Mouse (Mus musculus) liver, embryonic 15.5 days (tissue): ENCODE data around the gene Vdac1. TPM values are rescaled to one million over a fixed set of nuclear protein-coding genes. Genes with fewer than 3 reads are reported as not detected.

Experiments used
- ATAC-seq: fragments of 200-750 bp; cut with Nextera tagmentation; 2 replicates; pipeline ENCODE4 v1.8.0; 2017; ENCODE audit warnings: moderate number of reproducible peaks, mild to moderate bottlenecking, moderate library complexity; ENCODE audit not compliant: insufficient read depth
- H3K27ac ChIP-seq: fragments of 300-500 bp; sonication (generic); replicated peaks from 2 replicates; pipeline ENCODE4 v1.5.1; 2015; ENCODE audit warnings: mild to moderate bottlenecking, inconsistent platforms
- H3K27me3 ChIP-seq: fragments of 300-500 bp; sonication (generic); 2 replicates; pipeline ENCODE4 v1.6.1; 2015; ENCODE audit warnings: mild to moderate bottlenecking, inconsistent platforms
- H3K36me3 ChIP-seq: fragments of 300-500 bp; sonication (generic); replicated peaks from 2 replicates; pipeline ENCODE4 v1.6.1; 2015; ENCODE audit warnings: moderate library complexity, mild to moderate bottlenecking, inconsistent platforms
- H3K4me1 ChIP-seq: fragments of 300-500 bp; sonication (generic); replicated peaks from 2 replicates; pipeline ENCODE4 v1.6.1; 2015; ENCODE audit warnings: inconsistent platforms
- H3K4me2 ChIP-seq: fragments of 300-500 bp; sonication (generic); 2 replicates; pipeline ENCODE4 v1.6.1; 2015; ENCODE audit warnings: moderate library complexity, mild to moderate bottlenecking, inconsistent platforms
- H3K4me3 ChIP-seq: fragments of 300-500 bp; sonication (generic); replicated peaks from 2 replicates; pipeline ENCODE4 v1.5.1; 2015; ENCODE audit warnings: mild to moderate bottlenecking, inconsistent platforms
- H3K9ac ChIP-seq: fragments of 300-500 bp; sonication (generic); 2 replicates; pipeline ENCODE4 v1.6.1; 2015; ENCODE audit warnings: moderate library complexity, mild to moderate bottlenecking, inconsistent platforms
- H3K9me3 ChIP-seq: fragments of 300-500 bp; sonication (generic); replicated peaks from 2 replicates; pipeline ENCODE4 v1.6.1; 2016; ENCODE audit warnings: inconsistent platforms
- WGBS: fragments of 180-500 bp; shearing (Covaris S2); methylation state at CpG from one replicate; pipeline ENCODE4 v1.1.7; 2015; ENCODE audit warnings: mixed read lengths; ENCODE audit not compliant: insufficient replicate concordance; 5-methylcytosine and 5-hydroxymethylcytosine counted together
- polyA plus RNA-seq: library from polyadenylated mRNA; unstranded; fragments of >200 nt; fragmentation: Nextera tagmentation; extraction: Ambion mirVana; gene quantifications from 2 replicates; pipeline ENCODE4 v1.2.1, GENCODE M21; 2015

The Vdac1 gene
- polyA plus RNA-seq, 1 experiment from 2014 or later = 119 TPM

DNA sequence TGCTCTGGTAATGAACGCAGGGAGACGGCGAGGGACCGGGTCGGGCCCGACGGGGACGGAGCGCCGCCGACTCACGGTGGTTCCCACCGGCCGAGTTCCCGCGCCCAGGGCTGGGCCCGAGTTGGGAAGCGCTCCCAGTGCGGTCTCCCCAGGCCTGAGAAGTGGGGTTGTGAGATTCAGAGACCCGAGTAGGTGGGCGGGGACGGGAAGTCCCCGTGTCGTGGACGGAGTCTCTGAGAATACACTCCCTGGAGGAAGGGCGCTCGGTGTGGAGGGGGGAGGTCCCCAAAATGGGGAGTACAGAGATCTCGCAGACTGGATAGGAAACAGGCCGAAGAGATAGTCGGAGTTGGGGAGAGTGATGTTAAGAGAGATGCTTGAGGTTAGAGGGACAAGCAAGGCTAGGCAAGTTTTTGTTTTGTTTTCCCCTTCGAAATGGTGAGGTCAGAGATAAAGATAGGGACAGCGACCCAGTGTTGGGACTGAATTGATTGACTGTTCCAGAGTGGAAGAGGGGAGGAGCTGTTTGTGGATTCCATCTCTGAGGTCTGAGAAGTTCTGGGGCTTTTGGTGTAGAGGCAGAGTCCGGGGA is 36.0 kb downstream of the Vdac1 start:
- no peaks in the 10 kb centered on the region for H3K9me3 ChIP-seq
- H3K4me1 ChIP-seq = peaks cover 49% of the 10 kb centered on the region
- peak overlapping the region; percentile 87 for H3K27ac ChIP-seq
- H3K9ac ChIP-seq = peak overlapping the region; percentile 92
- peak; percentile 71 for ATAC-seq
- 0 out of 2 replicates have a peak, but pooled peaks cover under 1% of the 10 kb centered on the region for H3K36me3 ChIP-seq
- H3K4me3 ChIP-seq = peak overlapping the region; percentile 97
- H3K4me2 ChIP-seq = peak overlapping the region; percentile 78
- 1% methylated on average over 33 of the region's 33 CpGs for WGBS
- no peaks in the 10 kb centered on the region for H3K27me3 ChIP-seq

DNA sequence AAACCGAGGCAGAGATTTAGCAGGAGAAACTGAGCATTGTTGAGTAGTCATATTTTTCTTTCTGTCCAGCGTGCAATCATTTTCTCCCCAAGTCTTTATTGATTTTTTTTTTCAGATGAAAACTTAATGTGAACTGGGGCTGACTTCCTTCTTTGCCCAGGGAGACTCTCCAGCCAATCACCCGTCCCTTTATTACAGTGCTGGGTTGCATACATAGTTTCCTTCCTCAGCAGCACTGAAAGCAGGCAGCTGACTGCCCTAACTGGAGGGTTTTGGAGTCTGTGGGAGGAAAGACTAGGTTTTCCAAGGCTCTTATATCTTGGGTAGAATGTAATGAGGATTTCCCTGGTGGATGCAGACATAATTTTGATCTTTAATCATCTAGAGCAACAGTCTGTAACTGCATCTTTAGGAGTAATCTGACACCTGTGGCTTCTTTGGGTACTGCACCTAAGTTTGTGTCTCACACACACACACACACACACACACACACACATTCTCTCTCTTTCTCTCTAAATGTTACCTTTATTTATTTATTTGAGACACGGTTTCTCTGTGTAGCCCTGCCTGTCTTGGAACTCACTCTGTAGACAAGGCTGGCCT is 36.8 kb downstream of the Vdac1 start:
- no peak for ATAC-seq
- Histone ChIP-seq H3K9ac (no peak overlapping the region; the same call in 1 of the 2 replicates), H3K27me3 (no peaks in the 10 kb centered on the region), H3K36me3 (no peaks in the 10 kb centered on the region), H3K4me3 (peak overlapping the region; percentile 97), H3K4me1 (peaks cover 54% of the 10 kb centered on the region), H3K4me2 (peak overlapping the region; percentile 78), H3K9me3 (no peaks in the 10 kb centered on the region), H3K27ac (no peak overlapping the region)
- WGBS = 65% methylated on average over 4 of the region's 4 CpGs

DNA sequence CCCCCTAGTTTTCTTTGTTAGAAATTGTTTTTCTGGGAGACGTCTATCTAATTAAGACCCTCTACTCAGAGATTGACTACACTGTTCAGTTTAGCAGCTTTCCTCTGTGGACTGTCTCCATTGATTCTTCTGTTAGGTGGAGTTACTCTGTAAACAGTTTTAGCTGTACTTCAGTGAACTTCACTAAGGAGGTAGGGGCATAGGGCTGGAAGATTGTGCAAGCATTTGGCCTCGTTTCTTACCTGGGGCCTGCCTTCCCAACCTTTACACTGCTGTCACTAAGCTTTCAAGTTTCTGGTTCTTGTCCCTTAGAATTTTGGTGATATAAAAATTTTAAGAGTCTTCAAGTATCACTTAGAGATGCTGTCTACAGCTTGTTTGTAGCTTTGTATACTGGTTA is 40.8 kb downstream of the Vdac1 start:
- H3K9ac ChIP-seq = no peak overlapping the region
- H3K4me3 ChIP-seq = no peak overlapping the region
- peaks cover 27% of the 10 kb centered on the region for H3K36me3 ChIP-seq
- no peaks in the 10 kb centered on the region for H3K9me3 ChIP-seq
- H3K4me1 ChIP-seq = peaks cover 40% of the 10 kb centered on the region
- H3K27me3 ChIP-seq = no peaks in the 10 kb centered on the region
- 56% methylated on average over 2 of the region's 2 CpGs for WGBS
- no peak for ATAC-seq
- no peak overlapping the region for H3K4me2 ChIP-seq
- H3K27ac ChIP-seq = no peak overlapping the region

DNA sequence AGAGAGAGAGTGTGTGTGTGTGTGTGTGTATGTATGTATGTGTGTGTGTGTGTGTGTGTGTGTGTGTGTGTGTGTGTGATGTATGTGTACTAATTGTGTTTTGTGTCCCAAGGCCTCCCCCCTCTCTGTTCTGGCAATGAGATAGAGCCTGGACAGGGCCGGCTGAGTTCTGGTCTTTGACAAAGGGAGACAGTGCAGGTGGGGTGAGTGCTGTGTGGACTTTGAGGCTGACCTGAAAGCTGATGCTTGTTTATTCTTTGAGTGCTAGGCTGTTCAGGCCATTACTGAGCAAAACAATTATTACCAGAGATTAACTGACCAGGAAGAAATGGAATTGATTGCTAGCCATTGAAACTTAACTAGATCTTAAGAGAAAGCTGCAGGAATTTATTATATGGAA is 41.9 kb downstream of the Vdac1 start:
- Histone ChIP-seq H3K9ac (no peak overlapping the region), H3K4me1 (peaks cover 32% of the 10 kb centered on the region), H3K27me3 (no peaks in the 10 kb centered on the region), H3K27ac (no peak overlapping the region), H3K36me3 (peaks cover 37% of the 10 kb centered on the region), H3K4me3 (no peak overlapping the region), H3K4me2 (no peak overlapping the region), H3K9me3 (no peaks in the 10 kb centered on the region)
- 57% methylated on average over 1 of the region's 1 CpGs for WGBS
- ATAC-seq = 0 out of 2 replicates have a peak, but pooled peaks have one; percentile 55

DNA sequence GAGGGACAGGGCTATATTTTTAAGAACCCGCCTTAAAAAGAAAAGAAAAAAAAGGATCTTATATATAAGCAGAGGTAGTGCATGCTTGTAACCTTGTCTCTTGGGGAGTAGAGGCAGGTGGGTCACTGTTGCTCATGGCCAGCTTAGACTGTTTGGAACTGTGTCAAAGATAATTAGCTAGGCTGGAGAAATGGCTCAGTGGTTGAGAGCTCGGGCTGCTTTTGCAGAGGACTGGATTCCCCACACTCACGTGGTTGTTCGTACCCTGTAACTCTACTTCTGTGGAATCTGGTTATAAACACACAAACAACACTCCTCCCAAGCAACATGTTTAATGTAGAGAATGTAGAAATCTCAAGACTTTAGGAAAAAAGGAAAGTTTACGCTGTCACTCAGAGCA is 43.5 kb downstream of the Vdac1 start:
- ATAC-seq = no peak
- Histone ChIP-seq H3K27ac (no peak overlapping the region), H3K4me2 (no peak overlapping the region), H3K9me3 (no peaks in the 10 kb centered on the region), H3K9ac (no peak overlapping the region), H3K4me1 (peaks cover 19% of the 10 kb centered on the region), H3K36me3 (peaks cover 51% of the 10 kb centered on the region), H3K4me3 (no peak overlapping the region), H3K27me3 (no peaks in the 10 kb centered on the region)
- 86% methylated on average over 5 of the region's 5 CpGs for WGBS

DNA sequence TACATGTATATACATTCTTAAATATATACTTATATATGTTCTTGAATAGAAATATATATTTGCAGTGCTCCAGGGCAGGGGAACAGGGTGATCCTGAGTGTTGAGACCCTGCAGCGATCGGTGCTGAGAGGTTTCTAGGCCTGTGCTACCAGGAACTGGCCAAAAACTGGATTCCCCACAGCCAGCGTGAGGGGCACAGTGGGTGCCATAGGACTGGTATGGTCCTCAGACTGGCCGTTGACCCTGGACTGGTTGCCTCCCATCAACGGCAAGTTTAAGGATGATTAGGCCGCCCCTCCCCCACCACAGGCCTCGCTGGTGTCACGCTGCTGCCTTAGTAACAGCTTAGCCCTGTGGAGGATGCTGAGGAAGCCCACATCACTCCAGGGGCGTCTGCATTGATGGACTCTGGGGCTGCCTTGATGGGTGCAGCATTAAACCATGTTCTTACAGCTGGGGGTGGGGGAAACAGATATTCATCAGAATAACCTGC is 44.6 kb downstream of the Vdac1 start:
- no peak overlapping the region for H3K9ac ChIP-seq
- H3K4me1 ChIP-seq = peaks cover 16% of the 10 kb centered on the region
- no peak overlapping the region for H3K27ac ChIP-seq
- H3K4me2 ChIP-seq = no peak overlapping the region
- ATAC-seq = no peak
- no peaks in the 10 kb centered on the region for H3K27me3 ChIP-seq
- WGBS = 78% methylated on average over 9 of the region's 9 CpGs
- no peak overlapping the region for H3K4me3 ChIP-seq
- H3K36me3 ChIP-seq = peaks cover 54% of the 10 kb centered on the region
- H3K9me3 ChIP-seq = no peaks in the 10 kb centered on the region

DNA sequence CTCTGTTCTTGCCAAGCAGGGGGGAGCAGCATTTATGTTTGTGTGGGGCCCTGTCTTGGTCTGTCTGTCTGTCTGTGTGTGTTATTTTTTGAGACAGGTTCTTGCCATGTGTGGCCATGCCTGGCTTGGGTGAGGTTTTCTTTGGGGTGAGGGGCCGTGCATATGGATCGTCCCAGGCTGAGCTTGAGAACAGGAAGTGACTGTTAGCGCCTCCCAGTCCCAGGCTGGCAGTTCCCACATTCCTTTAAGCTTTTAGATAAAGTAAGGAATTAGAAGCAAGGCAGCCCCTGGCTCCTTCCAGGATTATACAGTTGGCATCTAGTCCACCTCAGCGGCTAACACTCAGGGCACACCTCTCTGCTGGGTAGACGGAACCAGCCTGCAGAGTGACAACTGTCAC is 48.7 kb downstream of the Vdac1 start:
- no peak for ATAC-seq
- H3K4me3 ChIP-seq = no peak overlapping the region
- no peaks in the 10 kb centered on the region for H3K4me1 ChIP-seq
- H3K27ac ChIP-seq = no peak overlapping the region
- peaks cover 40% of the 10 kb centered on the region for H3K36me3 ChIP-seq
- no peaks in the 10 kb centered on the region for H3K27me3 ChIP-seq
- H3K4me2 ChIP-seq = no peak overlapping the region
- H3K9me3 ChIP-seq = no peaks in the 10 kb centered on the region
- 50% methylated on average over 5 of the region's 5 CpGs for WGBS
- no peak overlapping the region for H3K9ac ChIP-seq

DNA sequence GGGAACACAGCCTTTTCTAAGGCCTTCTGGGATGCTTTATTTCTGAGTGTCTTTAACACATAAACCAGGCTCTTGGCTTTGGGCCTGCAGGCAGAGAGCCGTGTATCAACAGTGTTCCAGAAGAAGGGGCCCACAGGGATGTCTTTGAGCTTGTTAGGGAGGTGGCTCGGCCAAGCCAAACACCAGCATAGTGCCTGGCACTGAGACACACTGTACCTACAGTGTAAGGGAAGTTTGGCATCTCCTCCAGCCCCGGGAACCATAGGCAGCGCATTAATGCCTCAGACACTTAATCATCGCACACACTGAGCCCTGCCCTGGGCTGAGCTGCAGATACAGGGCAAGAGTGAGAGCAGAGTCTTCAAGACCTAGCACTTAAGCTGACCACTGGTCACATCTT is 57.7 kb downstream of the Vdac1 start:
- H3K4me1 ChIP-seq = no peaks in the 10 kb centered on the region
- no peaks in the 10 kb centered on the region for H3K9me3 ChIP-seq
- 66% methylated on average over 5 of the region's 5 CpGs for WGBS
- no peak for ATAC-seq
- no peaks in the 10 kb centered on the region for H3K27me3 ChIP-seq
- no peak overlapping the region for H3K27ac ChIP-seq
- no peaks in the 10 kb centered on the region for H3K36me3 ChIP-seq
- no peak overlapping the region for H3K4me3 ChIP-seq
- H3K9ac ChIP-seq = no peak overlapping the region
- no peak overlapping the region for H3K4me2 ChIP-seq

DNA sequence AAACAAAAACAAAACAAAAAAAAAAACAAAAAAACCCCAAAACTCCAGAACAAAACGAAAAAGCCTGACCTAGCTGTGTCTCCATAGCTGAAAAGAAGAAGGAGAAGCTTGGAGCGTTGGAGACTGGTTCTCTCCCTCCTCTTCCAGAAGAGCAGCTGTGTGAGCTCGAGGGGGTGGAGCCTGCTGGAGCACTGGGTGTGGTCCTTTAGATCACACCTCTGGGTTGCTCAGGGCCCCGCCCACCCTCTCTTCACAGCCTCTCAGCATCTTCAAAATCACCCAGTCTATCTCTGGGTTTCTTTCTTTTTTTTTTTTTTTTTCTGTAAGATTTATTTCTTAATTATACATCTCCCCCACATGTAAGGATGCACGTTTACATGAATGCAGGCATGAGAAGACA is 58.6 kb downstream of the Vdac1 start:
- no peak overlapping the region for H3K4me3 ChIP-seq
- no peaks in the 10 kb centered on the region for H3K36me3 ChIP-seq
- no peaks in the 10 kb centered on the region for H3K4me1 ChIP-seq
- no peak overlapping the region for H3K4me2 ChIP-seq
- no peak overlapping the region for H3K27ac ChIP-seq
- no peaks in the 10 kb centered on the region for H3K27me3 ChIP-seq
- WGBS = 35% methylated on average over 5 of the region's 5 CpGs
- H3K9me3 ChIP-seq = no peaks in the 10 kb centered on the region
- no peak for ATAC-seq
- no peak overlapping the region for H3K9ac ChIP-seq

DNA sequence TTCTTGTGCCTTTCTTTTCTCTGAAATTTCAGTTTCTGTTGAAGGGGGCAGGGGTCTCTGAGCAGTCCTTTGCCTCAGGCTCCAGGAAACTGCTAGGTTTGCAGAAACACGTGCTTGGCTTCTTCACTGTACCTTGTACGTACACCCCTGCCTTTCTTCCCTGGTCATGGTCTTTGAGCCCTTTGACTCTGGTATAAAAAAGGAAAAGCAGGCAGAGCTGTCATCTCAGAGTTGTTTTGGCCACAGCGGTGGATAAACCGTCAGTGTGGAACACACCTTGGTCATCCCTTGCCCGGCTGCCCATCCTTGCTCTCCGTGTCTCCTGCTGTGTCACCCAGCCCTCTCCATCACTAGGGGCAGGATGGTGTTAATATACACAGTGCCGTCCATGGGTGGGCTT is 59.2 kb downstream of the Vdac1 start:
- Histone ChIP-seq H3K4me3 (no peak overlapping the region), H3K36me3 (no peaks in the 10 kb centered on the region), H3K9me3 (no peaks in the 10 kb centered on the region), H3K9ac (no peak overlapping the region), H3K27me3 (no peaks in the 10 kb centered on the region), H3K4me1 (no peaks in the 10 kb centered on the region), H3K4me2 (no peak overlapping the region), H3K27ac (no peak overlapping the region)
- 61% methylated on average over 7 of the region's 7 CpGs for WGBS
- ATAC-seq = no peak

DNA sequence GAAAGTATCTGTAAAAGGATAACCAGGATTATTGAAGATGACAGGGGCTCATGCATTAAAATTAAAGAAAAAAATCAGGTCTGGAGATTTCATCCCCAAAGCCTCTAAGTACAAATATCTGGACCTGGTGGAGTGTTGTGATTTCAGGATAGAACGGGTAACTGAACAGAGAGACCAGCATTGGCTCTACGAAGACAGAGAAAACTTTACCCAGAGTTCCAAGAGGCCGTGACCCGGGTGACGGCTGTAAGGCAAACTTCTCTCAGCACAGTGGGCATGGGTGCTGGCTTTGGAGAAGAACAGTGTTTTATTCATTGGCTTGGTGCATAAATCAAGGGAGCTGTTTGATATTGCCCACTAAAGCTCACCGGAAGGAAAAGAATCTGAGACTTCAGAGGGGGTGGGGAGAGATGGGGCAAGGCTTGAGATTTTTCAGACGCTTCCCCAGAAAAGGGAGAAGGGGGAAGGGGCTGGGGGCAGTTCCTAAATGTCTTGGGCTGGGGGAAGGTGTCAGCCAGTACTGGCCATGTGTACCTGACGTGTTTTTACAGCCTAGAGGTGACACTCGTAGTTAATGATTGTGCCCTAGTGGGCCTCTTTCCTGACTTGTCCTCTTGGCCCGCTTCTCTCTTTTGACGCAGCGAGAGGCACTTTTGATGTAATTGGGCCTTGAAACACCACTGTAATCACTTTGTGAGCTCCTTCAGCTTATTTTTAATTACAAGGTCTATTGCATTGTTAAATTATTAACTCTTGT is 59.8 kb downstream of the Vdac1 start:
- no peaks in the 10 kb centered on the region for H3K27me3 ChIP-seq
- H3K9ac ChIP-seq = no peak overlapping the region
- no peak for ATAC-seq
- no peak overlapping the region for H3K4me3 ChIP-seq
- WGBS = 60% methylated on average over 12 of the region's 12 CpGs
- H3K36me3 ChIP-seq = no peaks in the 10 kb centered on the region
- no peak overlapping the region for H3K27ac ChIP-seq
- no peaks in the 10 kb centered on the region for H3K4me1 ChIP-seq
- no peaks in the 10 kb centered on the region for H3K9me3 ChIP-seq
- H3K4me2 ChIP-seq = no peak overlapping the region
